Mouse (Mus musculus): ENCODE measurements around the gene Sppl2b. TPM values are rescaled to one million over a fixed set of nuclear protein-coding genes. Genes with fewer than 3 reads are reported as not detected.
A peak's percentile ranks its signal among the peaks of the same experiment; 100 is the strongest.
"Not testable (repeated sequence)": the region's sequence is repeated elsewhere in the genome, so short reads cannot be mapped to it uniquely, and the experiment has no call there.

Sppl2b gene
- polyA plus RNA-seq, 1 experiment from 2014 or later = 89.5 TPM

- H3K4me1 ChIP-seq = peaks cover 2% of the 10 kb centered on the region; the same call in 1 of the 2 replicates
- 65% methylated on average over 7 of the region's 7 CpGs for WGBS
- no peak overlapping the region for H3K4me3 ChIP-seq
- no peak overlapping the region for H3K9ac ChIP-seq
- H3K9me3 ChIP-seq = no peaks in the 10 kb centered on the region
- no peaks in the 10 kb centered on the region for H3K36me3 ChIP-seq (replicated peaks)
- peaks cover 10% of the 10 kb centered on the region for H3K27me3 ChIP-seq (replicated peaks)
- no peak for ATAC-seq (replicated peaks)
- H3K4me2 ChIP-seq = no peak overlapping the region
- H3K27ac ChIP-seq = no peak overlapping the region
Measured at GRCm38 (mm10) chr10:80814800-80815199, 40.3 kb upstream of the Sppl2b start.

GRCm38 (mm10) chr10:80816303-80816702 lies 38.8 kb upstream of the Sppl2b start:
- not testable (repeated sequence) for H3K9ac ChIP-seq; H3K9me3 ChIP-seq; H3K27ac ChIP-seq; H3K4me2 ChIP-seq; H3K27me3 ChIP-seq (replicated peaks); H3K4me3 ChIP-seq; H3K36me3 ChIP-seq (replicated peaks); ATAC-seq (replicated peaks); H3K4me1 ChIP-seq
- 77% methylated on average over 3 of the region's 3 CpGs for WGBS

GRCm38 (mm10) chr10:80817164-80817563 lies 37.9 kb upstream of the Sppl2b start:
- 72% methylated on average over 2 of the region's 2 CpGs for WGBS
- no peak overlapping the region for H3K9ac ChIP-seq
- no peaks in the 10 kb centered on the region for H3K36me3 ChIP-seq (replicated peaks)
- H3K9me3 ChIP-seq = no peaks in the 10 kb centered on the region
- no peak overlapping the region for H3K27ac ChIP-seq
- H3K4me1 ChIP-seq = no peaks in the 10 kb centered on the region
- H3K4me3 ChIP-seq = no peak overlapping the region
- no peaks in the 10 kb centered on the region for H3K27me3 ChIP-seq (replicated peaks)
- H3K4me2 ChIP-seq = no peak overlapping the region
- no peak for ATAC-seq (replicated peaks)

DNA sequence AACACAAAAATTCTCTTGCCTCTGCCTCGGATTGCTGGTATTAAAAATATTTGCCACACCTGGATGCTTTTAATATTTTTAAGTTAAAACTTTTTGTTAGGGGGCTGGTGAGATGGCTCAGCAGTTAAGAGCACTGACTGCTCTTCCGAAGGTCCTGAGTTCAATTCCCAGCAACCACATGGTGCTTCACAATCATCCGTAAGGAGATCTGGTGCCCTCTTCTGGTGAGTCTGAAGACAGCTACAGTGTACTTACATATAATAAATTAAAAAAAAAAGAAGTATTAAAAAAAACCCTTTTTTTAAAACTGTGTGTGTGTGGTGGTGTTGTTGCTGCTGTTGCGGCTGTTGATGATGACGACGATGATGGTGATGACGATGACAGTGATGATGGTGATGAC lies 37.1 kb upstream of the Sppl2b start:
- H3K36me3 ChIP-seq (replicated peaks); H3K27me3 ChIP-seq (replicated peaks); H3K27ac ChIP-seq; H3K4me2 ChIP-seq; H3K9ac ChIP-seq; ATAC-seq (replicated peaks); H3K9me3 ChIP-seq; H3K4me1 ChIP-seq; H3K4me3 ChIP-seq: not testable (repeated sequence)
- 86% methylated on average over 7 of the region's 7 CpGs for WGBS

- ATAC-seq (replicated peaks) = no peak
- whole genome bisulfite sequencing = 60% methylated on average over 6 of the region's 6 CpGs
- Histone ChIP-seq H3K4me1 (no peaks in the 10 kb centered on the region), H3K4me3 (no peak overlapping the region), H3K27ac (no peak overlapping the region), H3K4me2 (no peak overlapping the region), H3K9me3 (no peaks in the 10 kb centered on the region), H3K9ac (no peak overlapping the region), H3K36me3 (replicated peaks) (no peaks in the 10 kb centered on the region), H3K27me3 (replicated peaks) (no peaks in the 10 kb centered on the region)
Measured at GRCm38 (mm10) chr10:80818599-80819281, 36.3 kb upstream of the Sppl2b start.

- H3K9me3 ChIP-seq = no peaks in the 10 kb centered on the region
- no peak overlapping the region for H3K4me3 ChIP-seq
- no peak overlapping the region for H3K4me2 ChIP-seq
- 47% methylated on average over 3 of the region's 3 CpGs for WGBS
- H3K27me3 ChIP-seq (replicated peaks) = no peaks in the 10 kb centered on the region
- no peak overlapping the region for H3K9ac ChIP-seq
- no peaks in the 10 kb centered on the region for H3K4me1 ChIP-seq
- no peak overlapping the region for H3K27ac ChIP-seq
- H3K36me3 ChIP-seq (replicated peaks) = no peaks in the 10 kb centered on the region
- ATAC-seq (replicated peaks) = no peak
Measured at GRCm38 (mm10) chr10:80819406-80819805, 35.7 kb upstream of the Sppl2b start.

GRCm38 (mm10) chr10:80821991-80822390 lies 33.1 kb upstream of the Sppl2b start:
- WGBS = 38% methylated on average over 2 of the region's 2 CpGs
- Histone ChIP-seq H3K27me3 (replicated peaks) (no peaks in the 10 kb centered on the region), H3K9ac (no peak overlapping the region), H3K4me3 (no peak overlapping the region), H3K9me3 (no peaks in the 10 kb centered on the region), H3K4me1 (no peaks in the 10 kb centered on the region), H3K27ac (no peak overlapping the region), H3K4me2 (no peak overlapping the region), H3K36me3 (replicated peaks) (no peaks in the 10 kb centered on the region)
- no peak for ATAC-seq (replicated peaks)

- Histone ChIP-seq H3K4me1 (peaks cover 2% of the 10 kb centered on the region; the same call in 1 of the 2 replicates), H3K4me3 (no peak overlapping the region), H3K27me3 (replicated peaks) (no peaks in the 10 kb centered on the region), H3K9me3 (no peaks in the 10 kb centered on the region), H3K4me2 (no peak overlapping the region), H3K9ac (no peak overlapping the region), H3K36me3 (replicated peaks) (no peaks in the 10 kb centered on the region), H3K27ac (no peak overlapping the region)
- ATAC-seq (replicated peaks) = no peak
- 90% methylated on average over 5 of the region's 5 CpGs for WGBS
Measured at GRCm38 (mm10) chr10:80822528-80822927, 32.5 kb upstream of the Sppl2b start.

GRCm38 (mm10) chr10:80823316-80823715 lies 31.8 kb upstream of the Sppl2b start:
- 87% methylated on average over 1 of the region's 1 CpGs for WGBS
- Histone ChIP-seq H3K9me3 (no peaks in the 10 kb centered on the region), H3K4me3 (no peak overlapping the region), H3K9ac (no peak overlapping the region), H3K4me2 (no peak overlapping the region), H3K27me3 (replicated peaks) (no peaks in the 10 kb centered on the region), H3K4me1 (peaks cover 10% of the 10 kb centered on the region), H3K36me3 (replicated peaks) (no peaks in the 10 kb centered on the region), H3K27ac (no peak overlapping the region)
- no peak for ATAC-seq (replicated peaks)

- no peak for ATAC-seq (replicated peaks)
- H3K4me3 ChIP-seq = no peak overlapping the region
- no peak overlapping the region for H3K4me2 ChIP-seq
- 72% methylated on average over 8 of the region's 8 CpGs for WGBS
- no peaks in the 10 kb centered on the region for H3K9me3 ChIP-seq
- H3K27me3 ChIP-seq (replicated peaks) = no peaks in the 10 kb centered on the region
- no peak overlapping the region for H3K27ac ChIP-seq
- peaks cover 13% of the 10 kb centered on the region for H3K4me1 ChIP-seq
- no peak overlapping the region for H3K9ac ChIP-seq
- no peaks in the 10 kb centered on the region for H3K36me3 ChIP-seq (replicated peaks)
Measured at GRCm38 (mm10) chr10:80823847-80824643, 31.0 kb upstream of the Sppl2b start.

DNA sequence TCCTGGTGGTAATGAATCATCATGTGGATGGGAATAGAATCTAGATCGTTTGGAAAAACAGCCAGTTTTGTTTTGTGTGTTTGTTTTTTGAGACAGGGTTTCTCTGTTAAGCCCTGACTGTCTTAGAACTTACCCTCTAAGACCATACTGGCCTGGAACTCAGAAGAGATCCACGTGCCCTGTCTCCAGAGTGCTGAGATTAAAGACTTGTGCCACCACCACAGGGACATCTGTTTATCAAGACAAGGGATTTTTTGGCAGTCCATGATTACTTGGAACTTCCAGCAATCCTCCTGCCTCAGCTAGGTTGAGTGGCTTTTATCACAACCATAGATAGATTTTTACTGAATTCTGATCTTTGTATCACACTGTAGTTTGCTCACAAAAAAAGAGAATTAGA lies 30.2 kb upstream of the Sppl2b start:
- WGBS = 76% methylated on average over 2 of the region's 2 CpGs

GRCm38 (mm10) chr10:80826151-80827062 lies 28.7 kb upstream of the Sppl2b start, which contains the start of gene Oaz1:
TSS of gene Oaz1 (plus strand) at chr10:80826656.
- peak; percentile 97 for ATAC-seq (replicated peaks)
- H3K4me3 ChIP-seq = peak within 1 kb of the TSS; percentile 94
- under 1% methylated on average over 79 of the region's 82 CpGs for WGBS

More for the DNA sequence above, 30.2 kb upstream of the Sppl2b start:
- no peaks in the 10 kb centered on the region for H3K9me3 ChIP-seq
- H3K27ac ChIP-seq = no peak overlapping the region
- no peak overlapping the region for H3K9ac ChIP-seq
- H3K4me3 ChIP-seq = no peak overlapping the region
- H3K4me2 ChIP-seq = no peak overlapping the region
- H3K36me3 ChIP-seq (replicated peaks) = peaks cover 8% of the 10 kb centered on the region; the same call in 1 of the 2 replicates
- no peak for ATAC-seq (replicated peaks)
- H3K27me3 ChIP-seq (replicated peaks) = no peaks in the 10 kb centered on the region
- H3K4me1 ChIP-seq = peaks cover 21% of the 10 kb centered on the region

More at GRCm38 (mm10) chr10:80826151-80827062, 28.7 kb upstream of the Sppl2b start, which contains the start of gene Oaz1:
- Histone ChIP-seq H3K27me3 (replicated peaks) (no peaks in the 10 kb centered on the region), H3K9me3 (no peaks in the 10 kb centered on the region), H3K36me3 (replicated peaks) (peaks cover 17% of the 10 kb centered on the region; the same call in 1 of the 2 replicates), H3K9ac (peak within 1 kb of the TSS; percentile 88), H3K4me2 (peak within 1 kb of the TSS; percentile 71), H3K27ac (peak within 1 kb of the TSS; percentile 92), H3K4me1 (peaks cover 25% of the 10 kb centered on the region)
